Mouse (Mus musculus): ENCODE results near the gene Dscam.

- TF ChIP-seq CTCF (IDR thresholded peaks at IDR 0.05; ENCODE audit: low read depth) (no peak), EP300 (IDR thresholded peaks at IDR 0.05; ENCODE audit: low read depth) (no peak)
Observed at GRCm38 (mm10) chr16:96676663-96677062, 493.9 kb downstream of the Dscam start.

Data from heart, postnatal 0 days (tissue).